Comparison of ENCODE assay signal across 9 mouse cellular contexts in genomic region chr12:88722031-88722690, GRCm38 (mm10). TPM values are rescaled to one million over a fixed set of nuclear protein-coding genes. Genes with fewer than 3 reads are reported as not detected.
DNase-seq lines count a peak whose midpoint lies in the region; ATAC-seq and TF ChIP-seq lines count a peak whose summit lies in the region.
"Had no signal": no experiment of that assay in that cellular context is flagged by ENCODE, and none has a peak within 500 bp of the region (broad histone marks: within the 10 kb centered on the region; RNA-seq: fewer than 3 reads in every experiment).

No protein-coding gene starts in this region.

- 27% methylated on average over 3 of the region's 3 CpGs for WGBS in heart, embryonic 13.5 days
- WGBS in neural tube, embryonic 11.5 days, result 48% methylated on average over 3 of the region's 3 CpGs
- 38% methylated on average over 3 of the region's 3 CpGs for WGBS in limb, embryonic 12.5 days
- WGBS in stomach, embryonic 15.5 days, result 26% methylated on average over 3 of the region's 3 CpGs
- WGBS in liver, postnatal 0 days (ENCODE audit: insufficient replicate concordance), result 23% methylated on average over 3 of the region's 3 CpGs
- WGBS in liver, embryonic 12.5 days (ENCODE audit: insufficient replicate concordance), result 24% methylated on average over 3 of the region's 3 CpGs

- 0 out of 2 replicates have a peak, but pooled peaks cover 8% of the 10 kb centered on the region for H3K4me1 ChIP-seq in heart, embryonic 13.5 days
- no peaks in the 10 kb centered on the region for H3K4me1 ChIP-seq in neural tube, embryonic 11.5 days (ENCODE audit: control insufficient read depth, insufficient read depth, low read length)
- no peaks in the 10 kb centered on the region for H3K4me1 ChIP-seq in limb, embryonic 12.5 days (replicated peaks)
- no peaks in the 10 kb centered on the region for H3K4me1 ChIP-seq in stomach, embryonic 15.5 days
- no peaks in the 10 kb centered on the region for H3K4me1 ChIP-seq in liver, postnatal 0 days (ENCODE audit: insufficient read depth)
- no peaks in the 10 kb centered on the region for H3K4me1 ChIP-seq in liver, embryonic 12.5 days

- no peak for TF ChIP-seq CTCF in liver, postnatal 0 days (IDR thresholded peaks at IDR 0.05; ENCODE audit: low read depth)

- DNase-seq in heart, postnatal 10 days, result no peak
- no peak for DNase-seq in neural tube, embryonic 11.5 days (ENCODE audit: low spot score)
- DNase-seq in neural tube, embryonic 10.5 days (ENCODE audit: extremely low spot score, low spot score), result no peak
- DNase-seq in liver, postnatal 0 days, result no peak

- H3K36me3 ChIP-seq in heart, embryonic 13.5 days, result no peaks in the 10 kb centered on the region
- H3K36me3 ChIP-seq in neural tube, embryonic 11.5 days (ENCODE audit: control insufficient read depth, insufficient read depth, low read length), result no peaks in the 10 kb centered on the region
- H3K36me3 ChIP-seq in limb, embryonic 12.5 days, result no peaks in the 10 kb centered on the region
- no peaks in the 10 kb centered on the region for H3K36me3 ChIP-seq in stomach, embryonic 15.5 days
- no peaks in the 10 kb centered on the region for H3K36me3 ChIP-seq in liver, postnatal 0 days (replicated peaks; ENCODE audit: insufficient read depth, low read length)
- H3K36me3 ChIP-seq in liver, embryonic 12.5 days, result no peaks in the 10 kb centered on the region

- H3K27ac ChIP-seq in heart, embryonic 13.5 days (replicated peaks), result no peak overlapping the region
- H3K27ac ChIP-seq in neural tube, embryonic 11.5 days (ENCODE audit: low read depth, low read length), result no peak overlapping the region
- H3K27ac ChIP-seq in limb, embryonic 12.5 days, result no peak overlapping the region
- no peak overlapping the region for H3K27ac ChIP-seq in stomach, embryonic 15.5 days
- no peak overlapping the region for H3K27ac ChIP-seq in liver, postnatal 0 days (ENCODE audit: low read depth)
- no peak overlapping the region for H3K27ac ChIP-seq in liver, embryonic 12.5 days

- H3K9ac ChIP-seq in heart, embryonic 13.5 days, result no peak overlapping the region
- no peak overlapping the region; the same call in 1 of the 2 replicates for H3K9ac ChIP-seq in neural tube, embryonic 11.5 days (ENCODE audit: low read length)
- no peak overlapping the region for H3K9ac ChIP-seq in limb, embryonic 12.5 days (replicated peaks)
- H3K9ac ChIP-seq in stomach, embryonic 15.5 days, result no peak overlapping the region
- no peak overlapping the region for H3K9ac ChIP-seq in liver, postnatal 0 days (replicated peaks)
- no peak overlapping the region for H3K9ac ChIP-seq in liver, embryonic 12.5 days

- H3K4me3 ChIP-seq in heart, embryonic 13.5 days, result peak overlapping the region; percentile 39
- H3K4me3 ChIP-seq in neural tube, embryonic 11.5 days (ENCODE audit: low read depth, low read length), result no peak overlapping the region
- H3K4me3 ChIP-seq in limb, embryonic 12.5 days (replicated peaks), result no peak overlapping the region
- peak overlapping the region; percentile 25; the same call in 1 of the 2 replicates for H3K4me3 ChIP-seq in stomach, embryonic 15.5 days (replicated peaks)
- no peak overlapping the region for H3K4me3 ChIP-seq in liver, postnatal 0 days (ENCODE audit: low read depth, low read length)
- no peak overlapping the region for H3K4me3 ChIP-seq in liver, embryonic 12.5 days

- no peaks in the 10 kb centered on the region for H3K27me3 ChIP-seq in heart, embryonic 13.5 days (replicated peaks)
- no peaks in the 10 kb centered on the region for H3K27me3 ChIP-seq in neural tube, embryonic 11.5 days (ENCODE audit: control insufficient read depth, insufficient read depth, low read length)
- H3K27me3 ChIP-seq in limb, embryonic 12.5 days, result peaks cover 3% of the 10 kb centered on the region
- no peaks in the 10 kb centered on the region for H3K27me3 ChIP-seq in stomach, embryonic 15.5 days (replicated peaks)
- H3K27me3 ChIP-seq in liver, postnatal 0 days (ENCODE audit: insufficient read depth, low read length), result no peaks in the 10 kb centered on the region
- no peaks in the 10 kb centered on the region for H3K27me3 ChIP-seq in liver, embryonic 12.5 days (replicated peaks)

- no peaks in the 10 kb centered on the region for H3K9me3 ChIP-seq in heart, embryonic 13.5 days
- no peaks in the 10 kb centered on the region for H3K9me3 ChIP-seq in neural tube, embryonic 11.5 days (ENCODE audit: control insufficient read depth, low read length)
- no peaks in the 10 kb centered on the region for H3K9me3 ChIP-seq in limb, embryonic 12.5 days
- no peaks in the 10 kb centered on the region for H3K9me3 ChIP-seq in stomach, embryonic 15.5 days
- no peaks in the 10 kb centered on the region for H3K9me3 ChIP-seq in liver, postnatal 0 days (ENCODE audit: low read length)
- no peaks in the 10 kb centered on the region for H3K9me3 ChIP-seq in liver, embryonic 12.5 days (replicated peaks)

- no peak for ATAC-seq in heart, embryonic 13.5 days (ENCODE audit: extremely low read depth, insufficient number of reproducible peaks, low FRiP score, low TSS enrichment)
- ATAC-seq in neural tube, embryonic 11.5 days (ENCODE audit: insufficient read depth, low FRiP score, low TSS enrichment), result 0 out of 2 replicates have a peak, but pooled peaks have one; percentile 28
- ATAC-seq in limb, embryonic 12.5 days (ENCODE audit: insufficient number of reproducible peaks, insufficient read depth, low FRiP score, low TSS enrichment, low read depth), result no peak
- ATAC-seq in stomach, embryonic 15.5 days (ENCODE audit: insufficient read depth, low FRiP score, low read depth), result no peak
- ATAC-seq in liver, postnatal 0 days, result no peak
- no peak for ATAC-seq in liver, embryonic 12.5 days

- no peak for TF ChIP-seq EP300 in liver, postnatal 0 days (IDR thresholded peaks at IDR 0.05; ENCODE audit: low read depth)

- intact Hi-C loops in heart, postnatal 10 days (cut with DNase I), result no loop called here

- peak overlapping the region; percentile 65 for H3K4me2 ChIP-seq in heart, embryonic 13.5 days
- H3K4me2 ChIP-seq in neural tube, embryonic 11.5 days (ENCODE audit: low read depth), result peak overlapping the region; percentile 40; the same call in 1 of the 2 replicates
- peak overlapping the region; percentile 52; the same call in 1 of the 2 replicates for H3K4me2 ChIP-seq in limb, embryonic 12.5 days
- H3K4me2 ChIP-seq in stomach, embryonic 15.5 days, result peak overlapping the region; percentile 48; the same call in 1 of the 2 replicates
- H3K4me2 ChIP-seq in liver, postnatal 0 days (ENCODE audit: low read depth, low read length), result no peak overlapping the region
- no peak overlapping the region for H3K4me2 ChIP-seq in liver, embryonic 12.5 days

RNA-seq across cellular contexts. Expression of gene Nrxn3, which starts 0.5 kb away (rescaled TPM):
- polyA plus RNA-seq in heart, embryonic 13.5 days (2015; fragmentation: Nextera tagmentation; extraction: Ambion mirVana), result 1.6 and 1.7 TPM in 2 replicates
- under 1 TPM; 0.60 to 0.67 TPM for total RNA-seq in heart, postnatal 10 days (2021)
- 26.7 and 29.2 TPM in 2 replicates for polyA plus RNA-seq in neural tube, embryonic 11.5 days (2014; fragmentation: Nextera tagmentation; extraction: Ambion mirVana)
- polyA plus RNA-seq in limb, embryonic 12.5 days (2016; fragmentation: Nextera tagmentation; extraction: Ambion mirVana), result 0.74 and 0.78 TPM in 2 replicates
- 2.4 and 3.3 TPM in 2 replicates for polyA plus RNA-seq in stomach, embryonic 15.5 days (2015; fragmentation: Nextera tagmentation; extraction: Ambion mirVana)
- polyA plus RNA-seq in liver, postnatal 0 days (2015; fragmentation: Nextera tagmentation; extraction: Ambion mirVana), result 0.65 and 0.72 TPM in 2 replicates
- 1.4 and 1.9 TPM in 2 replicates for polyA plus RNA-seq in liver, embryonic 12.5 days (2016; fragmentation: Nextera tagmentation; extraction: Ambion mirVana)
- total RNA-seq: common myeloid progenitor, adult 5-6 weeks had no signal

Comparison
In these comparisons a context has a peak if more than half of its experiments do, and no peak if none do; other contexts are left out.
1. H3K4me2 ChIP-seq: peak in heart, embryonic 13.5 days (single experiment), neural tube, embryonic 11.5 days (single experiment), limb, embryonic 12.5 days (single experiment) and stomach, embryonic 15.5 days (single experiment); none in liver, postnatal 0 days (single experiment) and liver, embryonic 12.5 days (single experiment).
2. H3K4me3 ChIP-seq: peak in heart, embryonic 13.5 days (single experiment) and stomach, embryonic 15.5 days (single experiment); none in neural tube, embryonic 11.5 days (single experiment), limb, embryonic 12.5 days (single experiment), liver, postnatal 0 days (single experiment) and liver, embryonic 12.5 days (single experiment).